Mouse (Mus musculus): ENCODE results near the gene Ebf1.

DNA sequence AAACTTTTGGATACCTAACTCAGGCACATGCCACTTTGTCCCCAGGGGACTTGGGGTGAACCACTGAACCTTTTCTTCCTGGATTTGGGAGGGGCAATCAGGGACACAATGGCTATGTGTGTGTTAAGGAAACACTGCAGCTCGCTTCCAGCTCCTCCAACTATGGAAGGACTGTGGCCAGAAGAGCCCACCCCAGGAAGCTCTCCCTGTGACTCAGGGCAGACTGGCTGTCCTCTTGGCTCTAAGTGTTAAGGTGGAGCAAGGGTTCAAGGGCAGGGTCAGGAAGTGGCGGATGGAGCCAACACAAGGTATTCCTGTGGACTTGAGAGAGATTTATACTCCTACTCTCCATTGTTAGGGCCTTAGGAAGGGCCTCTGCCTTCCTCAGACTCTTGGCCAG is 358.0 kb downstream of the Ebf1 start:
- TF ChIP-seq POLR2A (IDR thresholded peaks at IDR 0.05; ENCODE audit: low read depth, low read length) (no peak), CTCF (IDR thresholded peaks at IDR 0.05; ENCODE audit: extremely low read depth, insufficient read depth, insufficient read length, insufficient replicate concordance) (no peak)
